ENCODE assay signal across 9 mouse cellular contexts in genomic region chr11:98333981-98334741, GRCm38 (mm10). TPM values are rescaled to one million over a fixed set of nuclear protein-coding genes. Genes with fewer than 3 reads are reported as not detected.
DNase-seq lines count a peak whose midpoint lies in the region; ATAC-seq and TF ChIP-seq lines count a peak whose summit lies in the region.
"Had no signal": no experiment of that assay in that cellular context is flagged by ENCODE, and none has a peak within 500 bp of the region (broad histone marks: within the 10 kb centered on the region; RNA-seq: fewer than 3 reads in every experiment).

No protein-coding gene starts in this region.

- no peak overlapping the region for H3K9ac ChIP-seq in heart, postnatal 0 days (replicated peaks; ENCODE audit: low read depth, low read length)
- peak overlapping the region; percentile 56 for H3K9ac ChIP-seq in forebrain, postnatal 0 days
- H3K9ac ChIP-seq in midbrain, embryonic 13.5 days (replicated peaks), result peak overlapping the region; percentile 55

- no peaks in the 10 kb centered on the region for H3K36me3 ChIP-seq in heart, postnatal 0 days (replicated peaks; ENCODE audit: control insufficient read depth, insufficient read depth, low read length)
- no peaks in the 10 kb centered on the region for H3K36me3 ChIP-seq in forebrain, postnatal 0 days (ENCODE audit: insufficient read depth)
- no peaks in the 10 kb centered on the region for H3K36me3 ChIP-seq in midbrain, embryonic 13.5 days

- H3K27me3 ChIP-seq in heart, postnatal 0 days (ENCODE audit: control insufficient read depth, insufficient read depth, low read length), result peaks cover 96% of the 10 kb centered on the region
- peaks cover 18% of the 10 kb centered on the region for H3K27me3 ChIP-seq in forebrain, postnatal 0 days (ENCODE audit: insufficient read depth, low read length)
- peaks cover 99% of the 10 kb centered on the region for H3K27me3 ChIP-seq in midbrain, embryonic 13.5 days

- H3K4me1 ChIP-seq in heart, postnatal 0 days (ENCODE audit: control insufficient read depth, insufficient read depth), result no peaks in the 10 kb centered on the region
- peaks cover 18% of the 10 kb centered on the region for H3K4me1 ChIP-seq in forebrain, postnatal 0 days (ENCODE audit: insufficient read depth)
- H3K4me1 ChIP-seq in midbrain, embryonic 13.5 days (replicated peaks), result peaks cover 36% of the 10 kb centered on the region

- WGBS in heart, postnatal 0 days, result 3% methylated on average over 15 of the region's 41 CpGs
- WGBS in forebrain, postnatal 0 days, result 8% methylated on average over 28 of the region's 41 CpGs
- WGBS in midbrain, embryonic 13.5 days, result 3% methylated on average over 34 of the region's 41 CpGs

- no peak for TF ChIP-seq CTCF in heart, postnatal 0 days (IDR thresholded peaks at IDR 0.05; ENCODE audit: low read depth)
- TF ChIP-seq CTCF in brain, embryonic 14.5 days (IDR thresholded peaks at IDR 0.05; ENCODE audit: borderline replicate concordance, extremely low read depth, insufficient read depth, insufficient read length), result no peak
- TF ChIP-seq CTCF in forebrain, postnatal 0 days (IDR thresholded peaks at IDR 0.05; ENCODE audit: low read depth), result no peak

- H3K4me2 ChIP-seq in heart, postnatal 0 days (ENCODE audit: low read depth, low read length), result 0 out of 2 replicates have a peak overlapping the region, but pooled peaks have one; percentile 32
- peak overlapping the region; percentile 62 for H3K4me2 ChIP-seq in forebrain, postnatal 0 days (ENCODE audit: low read depth)
- peak overlapping the region; percentile 55 for H3K4me2 ChIP-seq in midbrain, embryonic 13.5 days (replicated peaks)

- no peak for DNase-seq in heart, postnatal 0 days (ENCODE audit: low spot score)
- no peak for DNase-seq in heart, postnatal 14 days
- DNase-seq in brain, embryonic 14.5 days (ENCODE audit: low read depth), result peak; percentile 82
- DNase-seq in forebrain, postnatal 0 days, result peak; percentile 75
- DNase-seq in spleen, adult 18-20 months, result no peak
- DNase-seq in natural killer cell, adult 2 months (ENCODE audit: low spot score in 2 of 2), result no peak

- no peak for TF ChIP-seq EP300 in heart, postnatal 0 days (IDR thresholded peaks at IDR 0.05; ENCODE audit: low read depth)

- no peaks in the 10 kb centered on the region for H3K9me3 ChIP-seq in heart, postnatal 0 days (replicated peaks; ENCODE audit: control insufficient read depth, low read length)
- no peaks in the 10 kb centered on the region for H3K9me3 ChIP-seq in forebrain, postnatal 0 days (ENCODE audit: low read length)
- H3K9me3 ChIP-seq in midbrain, embryonic 13.5 days, result no peaks in the 10 kb centered on the region

- intact Hi-C loops in heart, postnatal 14 days (cut with DNase I), result loop anchor here (2.0 kb wide), 1 partner anchor 39 kb away; no protein-coding TSS in a partner anchor

- no peak overlapping the region for H3K27ac ChIP-seq in heart, postnatal 0 days (ENCODE audit: low read depth)
- H3K27ac ChIP-seq in forebrain, postnatal 0 days (ENCODE audit: low read depth, low read length), result peak overlapping the region; percentile 95
- H3K27ac ChIP-seq in midbrain, embryonic 13.5 days, result no peak overlapping the region

- ATAC-seq in heart, postnatal 0 days (ENCODE audit: insufficient read depth, low read depth), result 0 out of 2 replicates have a peak, but pooled peaks have one; percentile 3
- ATAC-seq in forebrain, postnatal 0 days, result 0 out of 2 replicates have a peak, but pooled peaks have one; percentile 6
- ATAC-seq in midbrain, embryonic 13.5 days, result 0 out of 2 replicates have a peak, but pooled peaks have one; percentile 38
- ATAC-seq in frontal cortex, adult (ENCODE audit: low TSS enrichment), result no peak

- H3K4me3 ChIP-seq in heart, postnatal 0 days (ENCODE audit: low read depth, low read length), result peak overlapping the region; percentile 16; the same call in 1 of the 2 replicates
- peak overlapping the region; percentile 33 for H3K4me3 ChIP-seq in forebrain, postnatal 0 days (ENCODE audit: low read depth, low read length)
- H3K4me3 ChIP-seq in midbrain, embryonic 13.5 days (replicated peaks), result peak overlapping the region; percentile 30

- TF ChIP-seq POLR2A in brain, embryonic 14.5 days (IDR thresholded peaks at IDR 0.05; ENCODE audit: borderline replicate concordance, extremely low read depth, insufficient read depth, insufficient read length, poor library complexity, severe bottlenecking), result no peak

RNA-seq across cellular contexts. Expression of gene Neurod2, which starts 4.7 kb away (rescaled TPM):
- total RNA-seq in heart, postnatal 0 days (2014; rRNA removed; ENCODE audit: low replicate concordance), result not detected in 2 replicates
- polyA plus RNA-seq in heart, postnatal 0 days (2015; fragmentation: Nextera tagmentation; extraction: Ambion mirVana), result not detected in 2 replicates
- not detected for total RNA-seq in heart, postnatal 14 days (2021)
- polyA plus RNA-seq in brain, embryonic 14.5 days (2012; rRNA removed), result 52.0 and 101 TPM in 2 replicates
- total RNA-seq in forebrain, postnatal 0 days (2014; rRNA removed), result 133 and 140 TPM in 2 replicates
- 74.9 and 77.3 TPM in 2 replicates for polyA plus RNA-seq in forebrain, postnatal 0 days (2015; fragmentation: Nextera tagmentation; extraction: Ambion mirVana)
- polyA plus RNA-seq in midbrain, embryonic 13.5 days (2015; fragmentation: Nextera tagmentation; extraction: Ambion mirVana), result 6.7 and 9.3 TPM in 2 replicates
- polyA plus RNA-seq: limb, embryonic 11.5 days had no signal

RNA-seq across cellular contexts. Expression of gene Ppp1r1b, which starts 14.0 kb away (rescaled TPM):
- total RNA-seq in heart, postnatal 0 days (2014; rRNA removed; ENCODE audit: low replicate concordance), result 16.3 and 18.6 TPM in 2 replicates
- 32.1 and 38.5 TPM in 2 replicates for polyA plus RNA-seq in heart, postnatal 0 days (2015; fragmentation: Nextera tagmentation; extraction: Ambion mirVana)
- total RNA-seq in heart, postnatal 14 days (2021), result 1 to 10 TPM; 1.8 to 3.0 TPM
- 6.9 and 18.2 TPM in 2 replicates for polyA plus RNA-seq in brain, embryonic 14.5 days (2012; rRNA removed)
- 19.4 and 32.5 TPM in 2 replicates for total RNA-seq in forebrain, postnatal 0 days (2014; rRNA removed)
- 91.4 and 121 TPM in 2 replicates for polyA plus RNA-seq in forebrain, postnatal 0 days (2015; fragmentation: Nextera tagmentation; extraction: Ambion mirVana)
- polyA plus RNA-seq in midbrain, embryonic 13.5 days (2015; fragmentation: Nextera tagmentation; extraction: Ambion mirVana), result 0.73 and 1.9 TPM in 2 replicates

RNA-seq across cellular contexts. Expression of gene Stard3, which starts 24.0 kb away (rescaled TPM):
- total RNA-seq in heart, postnatal 0 days (2014; rRNA removed; ENCODE audit: low replicate concordance), result 44.8 and 53.6 TPM in 2 replicates
- polyA plus RNA-seq in heart, postnatal 0 days (2015; fragmentation: Nextera tagmentation; extraction: Ambion mirVana), result 34.7 and 35.3 TPM in 2 replicates
- 10 to 100 TPM; 21.7 to 23.3 TPM for total RNA-seq in heart, postnatal 14 days (2021)
- polyA plus RNA-seq in brain, embryonic 14.5 days (2012; rRNA removed), result 66.1 and 124 TPM in 2 replicates
- 36.2 and 39.4 TPM in 2 replicates for total RNA-seq in forebrain, postnatal 0 days (2014; rRNA removed)
- polyA plus RNA-seq in forebrain, postnatal 0 days (2015; fragmentation: Nextera tagmentation; extraction: Ambion mirVana), result 31.6 and 32.2 TPM in 2 replicates
- polyA plus RNA-seq in midbrain, embryonic 13.5 days (2015; fragmentation: Nextera tagmentation; extraction: Ambion mirVana), result 44.5 and 46.9 TPM in 2 replicates

RNA-seq across cellular contexts. Expression of gene Tcap, which starts 49.5 kb away (rescaled TPM):
- total RNA-seq in heart, postnatal 0 days (2014; rRNA removed; ENCODE audit: low replicate concordance), result 293 and 299 TPM in 2 replicates
- polyA plus RNA-seq in heart, postnatal 0 days (2015; fragmentation: Nextera tagmentation; extraction: Ambion mirVana), result 455 and 518 TPM in 2 replicates
- 100 to 1,000 TPM; 841 to 967 TPM for total RNA-seq in heart, postnatal 14 days (2021)
- 0.38 and 0.48 TPM in 2 replicates for polyA plus RNA-seq in brain, embryonic 14.5 days (2012; rRNA removed)
- 0.23 TPM in 1 of 2 replicates, not detected in the other for total RNA-seq in forebrain, postnatal 0 days (2014; rRNA removed)
- polyA plus RNA-seq in forebrain, postnatal 0 days (2015; fragmentation: Nextera tagmentation; extraction: Ambion mirVana), result not detected in 2 replicates
- polyA plus RNA-seq in midbrain, embryonic 13.5 days (2015; fragmentation: Nextera tagmentation; extraction: Ambion mirVana), result 0.23 and 0.28 TPM in 2 replicates

RNA-seq across cellular contexts. Expression of gene Pnmt, which starts 52.1 kb away (rescaled TPM):
- total RNA-seq in heart, postnatal 0 days (2014; rRNA removed; ENCODE audit: low replicate concordance), result 4.2 TPM in 1 of 2 replicates, not detected in the other
- 0.26 TPM in 1 of 2 replicates, not detected in the other for polyA plus RNA-seq in heart, postnatal 0 days (2015; fragmentation: Nextera tagmentation; extraction: Ambion mirVana)
- total RNA-seq in heart, postnatal 14 days (2021), result under 1 TPM; 0.41 to 0.61 TPM
- polyA plus RNA-seq in brain, embryonic 14.5 days (2012; rRNA removed), result 0.88 and 1.6 TPM in 2 replicates
- total RNA-seq in forebrain, postnatal 0 days (2014; rRNA removed), result 1.0 and 1.8 TPM in 2 replicates
- 1.7 and 3.5 TPM in 2 replicates for polyA plus RNA-seq in forebrain, postnatal 0 days (2015; fragmentation: Nextera tagmentation; extraction: Ambion mirVana)
- 0.23 TPM in 1 of 2 replicates, not detected in the other for polyA plus RNA-seq in midbrain, embryonic 13.5 days (2015; fragmentation: Nextera tagmentation; extraction: Ambion mirVana)

Comparison
In these comparisons a context has a peak if more than half of its experiments do, and no peak if none do; other contexts are left out.
1. DNase-seq: peak in brain, embryonic 14.5 days (single experiment) and forebrain, postnatal 0 days (single experiment); none in heart, postnatal 0 days (single experiment), heart, postnatal 14 days (0 of 2), spleen, adult 18-20 months (0 of 2) and natural killer cell, adult 2 months (0 of 2).
2. Peak in every context shown above with its lines, with median percentiles within 50 percentile points of each other: H3K4me2 ChIP-seq and H3K4me3 ChIP-seq.